Mouse (Mus musculus) kidney, adult 2 months (tissue): ENCODE data around the gene Tln2.

Source experiments
- CTCF ChIP-seq: fragments of 200-500 bp; conservative IDR thresholded peaks from 2 replicates; pipeline ENCODE4 v1.5.1; 2011; ENCODE audit warnings: low read depth, mild to moderate bottlenecking, control low read depth, low read length, moderate library complexity, mixed read lengths; ENCODE audit not compliant: insufficient read depth, insufficient read length
- POLR2A ChIP-seq: fragments of 200-500 bp; IDR thresholded peaks from one replicate; pipeline ENCODE4 v1.6.1; 2011; ENCODE audit warnings: low read depth, low read length, control low read depth

GRCm38 (mm10) chr9:67347184-67347583 is 212.3 kb downstream of the Tln2 start:
- no peak for TF ChIP-seq CTCF
- no peak for TF ChIP-seq POLR2A
